Mouse (Mus musculus): ENCODE measurements around the gene Ccl1.

Ccl1 gene

GRCm38 (mm10) chr11:82305590-82305989, at the start of gene Ccl1:
Gene Ccl1, minus strand, starts transcription at chr11:82305690.
- no peak for DNase-seq (ENCODE audit: low read depth, low spot score)

- no peak for DNase-seq (ENCODE audit: low read depth, low spot score)
Measured at GRCm38 (mm10) chr11:82351039-82351438, 45.5 kb upstream of the Ccl1 start.

- no peak for DNase-seq (ENCODE audit: low read depth, low spot score)
Measured at GRCm38 (mm10) chr11:82340900-82341299, 35.4 kb upstream of the Ccl1 start.

- no peak for DNase-seq (ENCODE audit: low read depth, low spot score)
Measured at GRCm38 (mm10) chr11:82340416-82340815, 34.9 kb upstream of the Ccl1 start.

- DNase-seq (ENCODE audit: low read depth, low spot score) = no peak
Measured at GRCm38 (mm10) chr11:82339921-82340401, 34.5 kb upstream of the Ccl1 start.

- DNase-seq (ENCODE audit: low read depth, low spot score) = peak; percentile 34
Measured at GRCm38 (mm10) chr11:82313153-82313552, 7.7 kb upstream of the Ccl1 start.

GRCm38 (mm10) chr11:82310336-82311045, 5.0 kb upstream of the Ccl1 start:
- DNase-seq (ENCODE audit: low read depth, low spot score) = no peak

- no peak for DNase-seq (ENCODE audit: low read depth, low spot score)
Measured at GRCm38 (mm10) chr11:82297895-82298294, 7.6 kb downstream of the Ccl1 start.

GRCm38 (mm10) chr11:82290841-82291240, 14.6 kb downstream of the Ccl1 start:
- no peak for DNase-seq (ENCODE audit: low read depth, low spot score)

GRCm38 (mm10) chr11:82274149-82274812, 31.2 kb downstream of the Ccl1 start:
- DNase-seq (ENCODE audit: low read depth, low spot score) = no peak

- DNase-seq (ENCODE audit: low read depth, low spot score) = no peak
Measured at GRCm38 (mm10) chr11:82259131-82259530, 46.4 kb downstream of the Ccl1 start.

GRCm38 (mm10) chr11:82255601-82256000, 49.9 kb downstream of the Ccl1 start:
- DNase-seq (ENCODE audit: low read depth, low spot score) = peak; percentile 23

GRCm38 (mm10) chr11:82253421-82253820, 52.1 kb downstream of the Ccl1 start:
- DNase-seq (ENCODE audit: low read depth, low spot score) = no peak

GRCm38 (mm10) chr11:82251251-82251650, 54.2 kb downstream of the Ccl1 start:
- DNase-seq (ENCODE audit: low read depth, low spot score) = no peak

GRCm38 (mm10) chr11:82249945-82250344, 55.5 kb downstream of the Ccl1 start:
- no peak for DNase-seq (ENCODE audit: low read depth, low spot score)

- no peak for DNase-seq (ENCODE audit: low read depth, low spot score)
Measured at GRCm38 (mm10) chr11:82237439-82237838, 68.1 kb downstream of the Ccl1 start.

GRCm38 (mm10) chr11:82235551-82236207, 69.8 kb downstream of the Ccl1 start:
- DNase-seq (ENCODE audit: low read depth, low spot score) = peak; percentile 84

GRCm38 (mm10) chr11:82233991-82234390, 71.5 kb downstream of the Ccl1 start:
- DNase-seq (ENCODE audit: low read depth, low spot score) = no peak

- DNase-seq (ENCODE audit: low read depth, low spot score) = no peak
Measured at GRCm38 (mm10) chr11:82226976-82227375, 78.5 kb downstream of the Ccl1 start.

GRCm38 (mm10) chr11:82225936-82226335, 79.6 kb downstream of the Ccl1 start:
- no peak for DNase-seq (ENCODE audit: low read depth, low spot score)

- no peak for DNase-seq (ENCODE audit: low read depth, low spot score)
Measured at GRCm38 (mm10) chr11:82216531-82216930, 89.0 kb downstream of the Ccl1 start.

GRCm38 (mm10) chr11:82214405-82214804, 91.1 kb downstream of the Ccl1 start:
- no peak for DNase-seq (ENCODE audit: low read depth, low spot score)

All from 3T3-L1 (cell line).